Mouse (Mus musculus): ENCODE results near the gene Rapsn.

- TF ChIP-seq POLR2A (IDR thresholded peaks at IDR 0.05; ENCODE audit: insufficient read depth, low read depth, low read length) (no peak), CTCF (IDR thresholded peaks at IDR 0.05) (no peak), EP300 (IDR thresholded peaks at IDR 0.05; ENCODE audit: insufficient read depth, low read depth, low read length) (no peak)
Observed at GRCm38 (mm10) chr2:91026491-91026890, 8.9 kb upstream of the Rapsn start.
